Mouse (Mus musculus) hindbrain, embryonic 11.5 days (tissue): ENCODE data around the gene Mgat3. TPM values are rescaled to one million over a fixed set of nuclear protein-coding genes. Genes with fewer than 3 reads are reported as not detected.

ENCODE experiments used
- ATAC-seq: fragments of 200-750 bp; cut with Nextera tagmentation; 2 replicates; pipeline ENCODE4 v1.8.0; 2017; ENCODE audit warnings: mild to moderate bottlenecking, moderate TSS enrichment, moderate library complexity; ENCODE audit not compliant: low FRiP score
- DNase-seq: peaks from one replicate; pipeline ENCODE4 v3.0.0-alpha.2; 2015; ENCODE audit warnings: low spot score
- H3K27ac ChIP-seq: fragments of 300-500 bp; sonication (generic); 2 replicates; pipeline ENCODE4 v1.5.1; 2014; ENCODE audit warnings: mild to moderate bottlenecking, low read depth, low read length
- H3K27me3 ChIP-seq: fragments of 300-500 bp; sonication (generic); 2 replicates; pipeline ENCODE4 v1.6.1; 2014; ENCODE audit warnings: mild to moderate bottlenecking, low read length, moderate library complexity, mixed read lengths; ENCODE audit not compliant: control insufficient read depth, insufficient read depth
- H3K36me3 ChIP-seq: fragments of 300-500 bp; sonication (generic); 2 replicates; pipeline ENCODE4 v1.6.1; 2014; ENCODE audit warnings: mild to moderate bottlenecking, low read length, moderate library complexity, mixed read lengths; ENCODE audit not compliant: control insufficient read depth, insufficient read depth
- H3K4me1 ChIP-seq: fragments of 300-500 bp; sonication (generic); replicated peaks from 2 replicates; pipeline ENCODE4 v1.6.1; 2014; ENCODE audit warnings: low read length, mixed read lengths; ENCODE audit not compliant: control insufficient read depth, insufficient read depth
- H3K4me2 ChIP-seq: fragments of 300-500 bp; sonication (generic); replicated peaks from 2 replicates; pipeline ENCODE4 v1.6.1; 2014; ENCODE audit warnings: mild to moderate bottlenecking, low read depth, low read length
- H3K4me3 ChIP-seq: fragments of 300-500 bp; sonication (generic); 2 replicates; pipeline ENCODE4 v1.5.1; 2014; ENCODE audit warnings: low read depth, low read length
- H3K9ac ChIP-seq: fragments of 300-500 bp; sonication (generic); 2 replicates; pipeline ENCODE4 v1.6.1; 2014; ENCODE audit warnings: low read depth, low read length
- H3K9me3 ChIP-seq: fragments of 300-500 bp; sonication (generic); 2 replicates; pipeline ENCODE4 v1.6.1; 2016; ENCODE audit warnings: low read length; ENCODE audit not compliant: control insufficient read depth
- whole genome bisulfite sequencing: fragments of 180-500 bp; shearing (Covaris S2); extraction: QIAGEN DNeasy Blood & Tissue Kit; methylation state at CpG from one replicate; pipeline ENCODE4 v1.1.7; 2014; 5-methylcytosine and 5-hydroxymethylcytosine counted together
- polyA plus RNA-seq: library from polyadenylated mRNA; unstranded; fragments of >200 nt; fragmentation: Nextera tagmentation; extraction: Ambion mirVana; gene quantifications from 2 replicates; pipeline ENCODE4 v1.2.1, GENCODE M21; 2014

The Mgat3 gene
- polyA plus RNA-seq, 1 experiment from 2014 or later: 9.8 TPM

DNA sequence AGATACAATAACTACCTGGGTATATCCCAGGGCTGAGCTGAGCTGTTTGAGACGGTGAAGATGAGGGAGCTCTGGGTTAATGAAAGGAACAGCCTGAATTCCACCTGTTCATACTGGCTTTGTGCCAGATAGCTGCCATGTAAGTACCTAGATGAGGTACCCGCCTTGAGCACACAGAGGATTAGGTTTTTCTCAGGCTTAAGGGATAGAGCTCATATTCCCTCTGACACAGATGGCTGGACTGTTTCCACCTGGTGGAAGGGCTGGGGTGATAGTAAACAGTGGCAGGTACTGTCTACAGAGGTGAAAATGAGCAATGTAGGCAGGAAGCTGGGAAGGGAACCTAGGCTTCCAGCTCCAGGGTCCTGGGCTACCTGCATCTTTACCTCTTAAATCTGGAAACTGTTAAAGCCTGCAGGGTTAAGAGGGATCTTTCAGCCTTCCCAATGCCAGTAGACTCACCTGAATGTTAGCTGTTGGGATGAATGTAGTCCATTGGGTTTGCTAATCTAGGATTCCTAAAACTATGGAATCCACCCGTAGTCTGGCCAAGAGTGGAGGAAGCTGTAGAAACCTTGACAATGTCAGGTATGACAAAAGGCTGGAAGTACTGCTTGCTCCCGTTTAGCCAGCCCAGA, 84.2 kb downstream of the Mgat3 start:
- H3K9me3 ChIP-seq: no peaks in the 10 kb centered on the region
- H3K9ac ChIP-seq: 0 out of 2 replicates have a peak overlapping the region, but pooled peaks have one; percentile 7

DNA sequence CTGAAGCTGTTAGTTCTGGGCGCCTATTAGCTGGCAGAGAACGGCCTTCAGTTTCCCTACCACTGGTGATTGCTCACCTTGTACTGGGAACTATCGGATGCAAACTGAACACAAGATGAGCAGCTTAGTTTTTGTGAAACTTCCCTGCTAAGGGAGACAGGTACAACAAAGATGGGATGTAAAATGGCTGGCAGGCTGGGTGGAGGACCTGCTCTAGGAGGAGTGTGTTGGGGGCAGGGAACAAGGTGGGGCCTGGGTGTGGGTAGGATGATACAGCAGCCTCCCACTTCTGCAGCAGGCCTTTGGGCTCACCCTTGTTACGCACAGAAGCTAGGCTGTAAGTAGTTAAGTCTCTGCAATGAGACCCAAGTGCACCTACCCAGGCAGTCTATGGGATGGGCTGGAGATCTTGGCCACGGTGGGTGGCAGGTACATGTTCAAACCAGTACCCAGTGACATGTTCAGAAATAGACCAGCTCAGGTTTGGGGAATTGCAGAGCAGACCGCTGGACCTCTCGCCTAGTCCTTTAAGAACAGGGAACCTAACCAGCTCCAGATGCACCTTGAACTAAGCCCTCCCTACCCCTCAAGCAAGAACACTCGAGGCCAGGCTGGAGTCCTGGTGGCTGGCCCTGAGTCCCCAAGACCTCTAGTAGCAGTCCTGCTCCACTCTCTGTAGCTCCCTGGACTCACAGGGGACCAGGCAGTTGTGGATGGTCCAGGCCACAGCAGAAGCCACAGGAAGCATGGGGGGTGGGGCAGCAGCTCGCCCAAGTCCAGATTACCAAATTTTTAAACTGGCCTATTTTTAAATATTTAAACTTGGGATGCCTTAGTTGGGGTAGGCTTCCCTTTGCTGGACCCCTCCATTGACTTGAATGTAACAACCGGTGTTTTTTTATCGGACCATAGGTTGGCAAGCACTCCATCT, 85.0 kb downstream of the Mgat3 start:
- Histone ChIP-seq H3K9ac (no peak overlapping the region), H3K4me1 (peaks cover 15% of the 10 kb centered on the region; the same call in 1 of the 2 replicates), H3K27ac (0 out of 2 replicates have a peak overlapping the region, but pooled peaks have one; percentile 53), H3K9me3 (no peaks in the 10 kb centered on the region), H3K36me3 (peaks cover 15% of the 10 kb centered on the region), H3K4me2 (0 out of 2 replicates have a peak overlapping the region, but pooled peaks have one; percentile 4), H3K27me3 (no peaks in the 10 kb centered on the region), H3K4me3 (no peak overlapping the region)
- DNase-seq: no peak
- 68% methylated on average over 11 of the region's 11 CpGs for WGBS
- ATAC-seq: no peak

More for the DNA sequence above, 84.2 kb downstream of the Mgat3 start:
- H3K27ac ChIP-seq: no peak overlapping the region
- H3K36me3 ChIP-seq: peaks cover 15% of the 10 kb centered on the region
- DNase-seq (no peak), ATAC-seq (no peak)
- WGBS: 37% methylated on average over 4 of the region's 4 CpGs
- no peaks in the 10 kb centered on the region for H3K27me3 ChIP-seq
- H3K4me2 ChIP-seq: 0 out of 2 replicates have a peak overlapping the region, but pooled peaks have one; percentile 4
- H3K4me1 ChIP-seq: peaks cover 12% of the 10 kb centered on the region; the same call in 1 of the 2 replicates
- H3K4me3 ChIP-seq: peak overlapping the region; percentile 12

DNA sequence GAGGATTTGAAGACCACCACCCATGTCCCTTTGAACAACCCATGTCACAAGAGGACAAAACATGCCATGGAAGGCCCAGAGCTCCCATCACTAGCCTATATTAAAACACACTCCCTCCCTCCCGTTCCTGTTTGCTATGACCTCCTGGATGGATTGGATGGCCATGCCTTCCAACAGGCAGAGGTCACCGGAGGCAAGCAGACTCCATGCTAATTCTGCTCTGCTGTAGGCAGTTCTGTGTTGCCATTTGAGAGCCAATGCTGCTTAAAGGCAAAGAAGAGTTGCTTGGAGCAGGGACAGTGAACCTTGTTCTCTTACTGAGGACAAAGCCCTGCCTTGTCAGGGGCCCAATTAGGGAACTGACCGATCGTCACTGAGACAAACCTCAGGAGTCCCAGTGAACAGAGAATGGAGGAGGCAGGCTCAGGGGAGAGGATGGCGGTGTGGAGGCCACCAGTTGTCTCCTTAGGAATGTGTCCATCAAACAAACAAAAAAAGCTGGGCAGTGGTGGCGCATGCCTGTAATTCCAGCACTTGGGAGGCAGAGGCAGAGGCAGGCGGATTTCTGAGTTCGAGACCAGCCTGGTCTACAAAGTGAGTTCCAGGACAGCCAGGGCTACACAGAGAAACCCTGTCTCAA, 86.0 kb downstream of the Mgat3 start:
- Histone ChIP-seq H3K27me3 (no peaks in the 10 kb centered on the region), H3K4me2 (no peak overlapping the region), H3K9ac (no peak overlapping the region), H3K36me3 (peaks cover 15% of the 10 kb centered on the region), H3K4me1 (peaks cover 11% of the 10 kb centered on the region; the same call in 1 of the 2 replicates), H3K27ac (no peak overlapping the region), H3K4me3 (no peak overlapping the region), H3K9me3 (no peaks in the 10 kb centered on the region)
- ATAC-seq (no peak), DNase-seq (no peak)
- 68% methylated on average over 8 of the region's 8 CpGs for WGBS

DNA sequence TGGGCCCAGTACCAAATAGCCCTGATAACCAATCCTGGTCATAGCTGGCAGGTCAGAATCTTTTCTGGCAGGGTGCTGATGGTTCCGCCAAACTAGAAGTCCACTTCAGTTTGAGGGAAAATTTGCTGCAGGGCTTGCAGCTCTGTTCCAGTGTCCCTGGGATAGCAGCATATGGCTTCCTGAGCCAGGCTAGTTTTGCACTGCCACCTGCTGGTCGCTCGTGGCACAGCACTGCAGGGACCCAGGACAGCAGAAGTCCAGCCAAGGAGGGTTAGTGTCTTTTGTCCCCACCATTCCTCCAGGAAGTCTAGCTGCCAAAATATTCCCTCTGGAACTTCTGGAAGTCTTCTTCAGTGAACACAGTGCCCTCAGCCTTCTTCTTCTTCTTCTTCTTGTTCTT, 87.2 kb downstream of the Mgat3 start:
- peaks cover 15% of the 10 kb centered on the region for H3K36me3 ChIP-seq

DNA sequence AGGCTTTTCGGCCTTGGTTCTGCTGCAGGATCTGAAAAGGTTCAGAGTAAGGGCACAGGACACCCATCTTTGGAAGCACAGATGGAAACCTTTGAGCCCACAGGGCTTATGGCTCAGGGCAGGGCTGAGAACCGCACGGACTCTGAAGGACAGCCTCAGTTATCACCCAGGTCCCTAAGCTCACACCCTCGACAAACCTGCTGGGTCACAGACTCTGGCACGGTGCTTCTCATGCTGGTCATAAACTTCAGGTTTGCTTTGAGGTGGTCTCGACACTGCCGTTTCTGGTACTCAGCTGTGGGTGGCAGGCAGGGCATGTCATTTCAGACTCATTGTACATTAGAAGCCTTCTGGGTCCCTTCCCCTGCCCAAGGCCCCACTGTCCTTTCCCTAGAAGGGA, 87.6 kb downstream of the Mgat3 start:
- Histone ChIP-seq H3K4me1 (peaks cover 11% of the 10 kb centered on the region; the same call in 1 of the 2 replicates), H3K4me2 (no peak overlapping the region), H3K27ac (no peak overlapping the region), H3K36me3 (peaks cover 15% of the 10 kb centered on the region), H3K4me3 (no peak overlapping the region), H3K27me3 (no peaks in the 10 kb centered on the region), H3K9me3 (no peaks in the 10 kb centered on the region), H3K9ac (no peak overlapping the region)
- ATAC-seq (no peak), DNase-seq (no peak)
- 82% methylated on average over 7 of the region's 7 CpGs for WGBS

More for the DNA sequence above, 87.2 kb downstream of the Mgat3 start:
- Histone ChIP-seq H3K4me3 (no peak overlapping the region), H3K27me3 (no peaks in the 10 kb centered on the region), H3K9me3 (no peaks in the 10 kb centered on the region), H3K9ac (no peak overlapping the region), H3K4me2 (no peak overlapping the region), H3K27ac (no peak overlapping the region), H3K4me1 (peaks cover 11% of the 10 kb centered on the region; the same call in 1 of the 2 replicates)
- DNase-seq: peak; percentile 92
- WGBS: 17% methylated on average over 3 of the region's 3 CpGs
- ATAC-seq: no peak

DNA sequence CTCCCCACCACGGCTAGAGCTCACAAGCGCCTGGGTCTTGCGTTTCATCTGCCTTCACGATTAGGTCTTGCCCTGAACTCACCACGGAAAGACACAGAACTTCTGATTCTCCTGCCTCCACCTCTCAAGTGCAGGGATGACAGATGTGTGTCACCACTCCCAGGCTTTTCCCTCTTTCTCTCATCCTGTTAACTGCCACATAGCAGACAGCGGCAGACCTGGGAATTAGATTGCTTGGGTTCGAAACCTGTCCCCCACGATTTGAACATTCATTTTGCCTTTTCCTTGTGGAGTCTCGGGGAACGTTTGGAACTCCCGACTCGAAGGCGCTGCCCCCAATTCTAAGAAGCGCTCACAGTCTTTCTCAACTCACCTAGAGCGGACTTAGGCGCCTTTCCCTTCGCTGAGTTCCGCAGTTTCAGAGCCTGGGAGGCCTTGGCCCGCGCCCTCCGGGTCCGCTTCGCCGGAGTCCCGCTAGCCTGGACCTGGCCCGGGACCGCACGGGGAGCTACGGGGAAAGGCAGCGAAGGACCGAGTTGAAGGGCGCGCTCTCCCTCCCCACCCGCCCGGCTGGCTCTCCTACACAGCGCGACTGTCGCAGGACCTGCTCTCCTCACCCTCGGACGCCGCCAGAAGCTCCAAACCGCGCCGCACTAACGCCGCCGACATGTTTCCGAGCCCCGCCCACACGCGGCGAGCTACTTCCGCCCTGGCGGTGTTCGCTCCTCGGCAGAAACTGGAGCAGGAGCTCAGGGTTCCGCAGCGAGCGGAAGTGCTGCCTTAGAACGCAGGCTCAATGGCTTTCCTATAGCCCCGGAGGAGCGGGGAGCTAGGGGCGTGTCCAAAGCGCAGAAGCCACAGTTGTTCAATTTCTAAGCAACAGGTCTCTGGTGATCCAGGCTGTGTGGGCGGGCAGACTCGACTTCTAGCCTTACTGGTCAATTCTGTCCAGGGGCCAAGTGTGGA, 90.4 kb downstream of the Mgat3 start, which contains the start of gene Rps19bp1:
Gene Rps19bp1, minus strand, starts transcription at position 706 of the 966 bp plus-strand sequence.
- H3K27me3 ChIP-seq: no peaks in the 10 kb centered on the region
- H3K4me3 ChIP-seq: peak within 1 kb of the TSS; percentile 67
- H3K4me1 ChIP-seq: 0 out of 2 replicates have a peak, but pooled peaks cover 3% of the 10 kb centered on the region
- peak within 1 kb of the TSS; percentile 59 for H3K9ac ChIP-seq
- no peaks in the 10 kb centered on the region for H3K9me3 ChIP-seq
- no peaks in the 10 kb centered on the region for H3K36me3 ChIP-seq
- H3K27ac ChIP-seq: no peak within 1 kb of the TSS
- H3K4me2 ChIP-seq: peak within 1 kb of the TSS; percentile 32
- DNase-seq (peak; percentile 93), ATAC-seq (peak; percentile 86)
- 2% methylated on average over 66 of the region's 66 CpGs for WGBS
